Mouse (Mus musculus) telencephalon, adult 2 months (tissue): ENCODE measurements at regions not wholly inside any gene's neighbourhood (a gene's known extent, or its start where the extent isn't known, plus 50 kb on each side); places are given as distances from the start of the nearest gene placed in this dataset.

Experiments used
- DNase-seq: peaks from one replicate; pipeline ENCODE4 v3.0.0-alpha.2; 2011; ENCODE audit warnings: low read depth, low spot score

DNA sequence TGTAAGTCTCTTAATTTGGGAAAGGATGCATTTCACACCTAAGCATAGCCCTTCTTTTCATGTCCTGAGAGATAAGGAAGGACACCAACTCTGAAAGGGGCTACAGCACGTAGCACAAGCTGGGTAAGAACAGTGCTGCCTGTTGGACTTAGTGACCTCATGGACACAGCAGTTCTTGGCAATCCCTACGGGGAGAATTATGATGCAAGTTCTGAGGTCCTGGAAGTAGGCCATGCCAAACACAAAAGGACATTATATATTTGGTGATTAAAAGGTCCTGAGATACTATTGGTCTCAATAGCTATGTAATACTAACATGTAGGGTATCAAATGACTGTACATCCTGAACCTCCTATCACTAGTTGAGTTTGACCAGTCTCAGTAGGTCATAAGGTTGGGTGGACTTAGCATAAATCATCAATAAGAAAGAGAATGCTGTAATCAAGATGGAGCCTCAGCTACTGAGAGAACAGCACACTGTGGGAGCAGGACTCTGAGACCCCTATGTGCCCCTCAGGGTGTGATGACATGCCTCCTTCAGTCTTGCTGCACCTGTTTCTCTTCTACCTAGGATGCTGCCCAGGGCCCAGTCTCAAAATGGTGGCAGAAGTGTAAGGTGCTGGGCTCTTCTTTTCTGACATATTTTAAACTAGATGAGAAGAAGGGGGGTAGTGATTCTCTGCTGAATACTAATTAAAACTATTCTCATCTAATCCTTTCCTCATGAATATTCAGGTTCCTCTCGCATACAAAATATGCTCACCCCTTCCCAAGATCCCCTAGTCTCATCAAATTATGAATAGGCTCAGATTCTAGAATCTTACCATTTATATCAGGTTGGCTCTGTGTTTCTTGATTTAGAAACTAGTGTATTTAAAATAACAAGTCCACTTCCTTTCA lies 277.5 kb upstream of the Camk1g start:
- DNase-seq: no peak

DNA sequence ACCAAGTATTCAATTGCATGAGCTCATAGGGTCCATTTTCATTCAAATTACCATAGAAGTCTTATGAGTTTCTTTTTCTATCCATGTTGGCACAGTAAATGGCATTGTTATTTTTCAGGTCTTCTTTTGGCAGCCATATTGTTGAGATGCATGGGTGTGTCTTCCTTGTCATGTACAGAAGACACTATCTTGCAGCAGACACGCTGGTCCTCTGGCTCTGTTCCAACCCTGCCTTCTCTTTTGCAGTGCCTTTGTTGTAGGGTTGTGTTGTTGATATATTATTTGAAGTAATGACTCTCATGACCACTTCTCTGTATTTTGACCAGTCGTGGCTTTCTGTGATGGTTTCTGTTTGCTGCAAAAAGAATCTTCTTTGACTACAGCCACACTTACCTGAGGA lies 274.4 kb upstream of the Camk1g start:
- DNase-seq: no peak

DNA sequence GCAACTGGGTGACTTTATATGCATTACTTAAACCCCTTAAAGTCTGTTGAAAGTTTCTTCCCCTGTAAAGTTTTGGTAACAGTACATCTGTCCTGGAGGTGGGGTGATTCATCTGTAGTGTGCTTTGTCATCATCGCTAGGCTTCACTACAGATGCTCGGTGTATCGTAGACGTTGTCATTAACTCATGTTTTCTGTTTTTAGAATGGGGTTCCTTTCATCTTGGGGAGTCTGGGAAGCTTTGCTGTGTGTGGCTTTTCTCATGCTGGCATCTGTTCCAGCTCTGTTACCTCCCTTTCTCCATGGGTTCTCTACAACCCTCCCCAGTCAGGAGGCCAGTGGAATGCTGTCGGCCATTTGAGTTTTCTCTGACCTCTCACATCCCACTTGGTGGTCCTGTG lies 266.4 kb upstream of the Camk1g start:
- peak; percentile 76 for DNase-seq

DNA sequence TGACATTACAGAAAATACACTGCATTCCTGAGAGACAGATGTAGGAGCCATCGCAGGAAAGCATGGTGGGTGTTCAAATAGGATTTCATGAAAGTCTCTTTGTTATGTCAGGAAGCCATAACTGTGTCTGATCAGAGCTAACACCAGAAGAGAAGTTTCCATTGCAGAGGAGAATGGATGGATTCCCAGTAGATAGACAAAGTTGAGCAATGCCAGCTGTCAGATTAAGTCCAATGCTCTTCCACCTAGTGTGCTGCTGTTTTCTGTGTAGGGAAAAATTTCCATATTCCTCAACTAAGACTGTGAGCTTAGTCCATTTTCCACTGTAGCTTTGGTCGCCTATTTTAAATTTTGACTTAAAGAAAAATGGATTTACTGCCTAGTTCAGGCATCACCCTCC lies 262.0 kb upstream of the Camk1g start:
- no peak for DNase-seq

DNA sequence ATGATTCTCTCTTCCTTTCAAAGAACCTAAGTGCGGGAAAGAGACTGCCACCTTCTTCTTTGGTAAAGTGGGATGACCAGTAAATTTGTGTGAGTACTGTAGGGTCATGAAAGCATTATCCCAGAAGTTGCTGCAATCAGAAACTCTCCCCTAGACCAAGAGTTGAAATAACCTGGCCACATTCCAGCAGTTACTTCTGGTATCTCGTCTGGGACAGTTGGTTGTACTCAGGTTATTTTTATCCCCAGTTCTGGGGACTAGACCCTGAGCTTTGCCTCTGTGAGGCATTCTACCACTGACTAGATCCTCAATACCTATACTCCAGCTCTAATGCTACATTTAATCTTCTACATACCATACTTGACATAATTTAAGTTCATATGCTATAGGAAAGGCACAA lies 259.8 kb upstream of the Camk1g start:
- no peak for DNase-seq

DNA sequence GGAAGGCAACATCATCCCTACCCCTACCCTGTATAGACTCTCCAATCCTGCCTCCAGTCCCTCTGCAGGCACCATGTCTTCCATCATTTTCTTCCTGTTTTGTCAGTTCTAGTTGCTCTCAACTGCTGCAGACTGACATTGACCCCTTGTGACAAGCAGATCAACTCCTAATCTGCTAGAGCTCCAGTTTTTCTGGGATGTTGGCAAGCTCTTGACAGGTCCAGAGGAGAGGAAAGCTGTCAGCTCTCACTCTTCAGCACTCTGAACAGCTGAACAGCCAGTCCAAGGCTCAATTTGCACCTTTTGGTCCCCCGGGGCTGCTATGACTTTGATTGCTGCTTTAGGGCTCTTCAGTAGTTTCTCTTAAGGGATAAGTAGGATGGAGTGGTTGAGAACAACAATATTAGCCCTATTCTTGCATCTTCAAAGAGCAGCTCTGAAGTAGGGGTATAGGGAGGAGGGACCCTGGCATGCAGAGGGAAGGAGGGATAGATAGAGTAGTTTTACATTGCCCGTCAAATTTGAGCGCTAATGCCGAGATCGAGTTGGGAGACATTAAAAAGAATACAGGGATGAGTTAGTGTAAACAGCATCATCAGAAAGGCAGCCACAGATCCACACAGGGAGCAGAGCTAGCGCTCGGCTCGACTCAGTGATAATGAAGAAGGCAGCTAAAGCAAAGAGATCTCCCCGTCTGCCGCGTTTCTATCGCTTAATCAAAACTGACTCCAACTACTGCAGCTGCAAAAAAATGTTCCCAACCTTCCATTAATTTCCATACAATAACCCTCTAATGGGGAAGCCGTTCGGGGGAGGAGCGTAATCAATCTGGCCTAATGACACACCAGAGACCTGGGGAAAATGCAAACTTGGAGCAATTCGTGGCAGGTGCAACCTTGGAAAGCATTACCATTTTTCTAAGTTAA lies 257.1 kb upstream of the Camk1g start:
- DNase-seq: no peak

DNA sequence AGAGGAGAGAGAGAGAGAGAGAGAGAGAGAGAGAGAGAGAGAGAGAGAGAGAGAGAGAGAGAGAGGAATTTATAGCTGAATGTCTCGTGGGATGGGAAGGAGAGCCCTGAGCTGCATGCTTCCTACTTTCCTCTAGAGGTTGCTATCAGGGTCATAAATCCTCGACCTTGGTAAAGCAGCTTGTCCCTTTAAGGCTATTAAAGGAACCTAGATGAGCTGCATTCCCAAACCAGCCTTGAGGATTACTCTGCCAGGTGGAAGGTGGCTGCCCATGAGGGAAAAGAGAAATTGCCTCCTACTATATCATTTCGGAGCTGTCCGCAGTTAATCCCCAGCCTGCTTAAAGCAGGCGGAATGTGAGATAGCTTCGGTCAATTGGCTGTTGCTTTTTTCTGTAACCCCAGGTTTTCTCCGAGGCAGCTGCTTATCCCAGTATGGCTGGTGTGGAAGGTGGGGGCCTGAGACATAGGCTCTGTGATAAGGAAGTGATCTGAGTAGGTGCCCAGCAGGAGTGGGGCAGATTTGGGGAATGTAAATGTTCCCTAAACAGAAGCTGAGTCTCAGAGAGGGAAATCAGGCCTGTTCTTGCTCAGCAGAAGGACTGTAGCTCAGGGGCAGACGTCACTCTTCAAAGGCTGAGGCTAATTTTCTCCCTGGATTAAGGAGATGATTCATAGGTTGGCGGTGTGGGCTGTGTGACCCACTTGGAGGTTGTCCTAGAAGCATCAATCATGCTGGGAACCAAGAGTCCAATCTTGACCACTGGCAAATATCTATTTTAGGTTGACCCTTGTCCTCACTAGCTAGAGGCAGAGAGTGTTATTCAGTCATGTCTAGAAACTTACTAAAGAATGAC lies 255.2 kb upstream of the Camk1g start:
- no peak for DNase-seq

DNA sequence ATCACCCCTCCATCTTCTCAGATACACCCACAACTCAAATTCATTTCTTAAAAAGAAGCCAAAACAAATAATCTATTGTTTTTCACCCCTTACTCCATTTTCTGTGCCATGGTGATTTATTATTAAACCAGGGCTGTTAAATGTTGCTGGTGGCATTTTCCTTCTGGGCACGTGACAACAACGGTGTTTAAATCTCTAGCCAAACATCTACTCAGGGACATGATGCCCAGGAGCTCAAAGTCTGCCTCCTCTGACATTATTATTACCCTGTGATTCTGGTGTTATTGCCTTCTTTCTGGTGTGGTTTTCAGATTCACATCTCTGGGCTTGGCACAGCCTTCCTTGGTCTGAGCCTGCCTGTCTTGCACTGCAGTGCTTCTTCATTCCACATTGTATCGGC lies 253.5 kb upstream of the Camk1g start:
- no peak for DNase-seq

DNA sequence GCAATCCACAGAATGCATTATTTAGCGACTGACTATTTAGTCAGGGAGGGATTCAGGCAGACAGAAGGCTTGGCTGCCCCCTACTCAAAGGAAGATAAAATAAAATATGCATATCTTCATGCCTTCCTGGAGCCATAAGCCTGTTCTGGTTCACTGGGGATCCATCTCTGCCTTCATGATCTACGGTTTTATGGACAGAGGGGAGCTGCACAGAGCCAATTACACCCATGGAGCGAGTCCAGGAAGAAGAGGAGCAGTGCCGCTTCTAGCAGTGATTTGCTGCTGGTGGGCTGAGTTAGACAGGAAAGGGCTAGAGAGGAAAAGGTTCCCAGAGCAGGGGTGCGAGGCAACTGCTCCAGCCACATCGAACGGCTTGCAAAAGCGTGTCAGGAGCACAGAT lies 248.2 kb upstream of the Camk1g start:
- DNase-seq: no peak

DNA sequence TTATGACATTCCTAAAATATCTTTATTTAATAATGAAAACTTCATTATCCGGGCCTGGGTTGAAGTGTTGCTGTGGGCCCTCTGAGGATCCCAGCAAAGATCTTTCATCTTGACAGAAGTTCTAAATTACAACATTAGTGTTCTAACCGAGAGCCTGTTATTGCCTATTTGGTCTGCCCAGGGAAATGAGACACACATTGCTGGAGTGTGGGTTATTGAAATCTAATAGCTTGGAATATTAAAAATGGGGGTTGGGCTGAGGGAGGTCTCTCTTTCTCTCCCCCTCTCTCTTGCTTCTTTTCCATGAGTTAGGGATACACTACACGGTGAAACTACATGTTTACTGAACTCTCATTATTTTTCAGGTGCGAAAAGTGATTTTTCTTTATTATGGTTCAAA lies 240.4 kb upstream of the Camk1g start:
- DNase-seq: no peak

DNA sequence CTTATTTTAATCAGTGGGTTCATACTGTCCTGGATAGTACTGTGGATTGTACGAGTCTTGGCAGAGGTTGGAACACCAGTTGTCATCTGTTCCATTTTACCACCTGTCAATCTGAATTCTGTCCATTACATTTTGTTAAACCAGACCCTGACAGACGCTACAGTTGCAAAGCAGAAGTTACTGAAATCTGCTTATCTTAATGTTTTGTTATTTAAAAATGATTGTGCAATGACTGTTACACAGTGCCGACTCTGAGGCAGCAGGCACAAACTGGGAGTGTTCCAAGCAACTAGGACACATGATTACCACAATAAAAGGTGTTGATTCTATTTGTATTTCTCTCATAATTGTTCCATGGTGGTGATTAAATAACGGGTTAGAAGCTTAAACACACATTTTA lies 229.8 kb upstream of the Camk1g start:
- no peak for DNase-seq

DNA sequence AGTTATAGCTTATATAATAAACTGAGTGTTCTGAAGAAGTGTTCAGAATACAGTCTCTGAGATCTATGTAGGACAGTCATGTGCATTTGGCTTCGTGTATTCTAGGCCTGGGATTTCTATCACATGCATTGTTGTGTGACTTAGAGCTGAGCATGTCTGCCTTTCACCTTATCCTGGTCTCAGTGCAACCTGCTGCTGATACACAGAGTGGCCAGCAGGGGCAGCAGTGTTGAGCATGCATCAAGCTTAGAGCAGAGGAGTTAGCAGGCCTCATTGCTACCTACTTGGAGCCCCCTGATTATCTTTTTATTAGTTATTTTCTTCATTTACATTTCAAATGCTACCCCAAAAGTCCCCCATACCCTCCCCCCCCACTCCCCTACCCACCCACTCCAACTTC lies 229.1 kb upstream of the Camk1g start:
- no peak for DNase-seq

DNA sequence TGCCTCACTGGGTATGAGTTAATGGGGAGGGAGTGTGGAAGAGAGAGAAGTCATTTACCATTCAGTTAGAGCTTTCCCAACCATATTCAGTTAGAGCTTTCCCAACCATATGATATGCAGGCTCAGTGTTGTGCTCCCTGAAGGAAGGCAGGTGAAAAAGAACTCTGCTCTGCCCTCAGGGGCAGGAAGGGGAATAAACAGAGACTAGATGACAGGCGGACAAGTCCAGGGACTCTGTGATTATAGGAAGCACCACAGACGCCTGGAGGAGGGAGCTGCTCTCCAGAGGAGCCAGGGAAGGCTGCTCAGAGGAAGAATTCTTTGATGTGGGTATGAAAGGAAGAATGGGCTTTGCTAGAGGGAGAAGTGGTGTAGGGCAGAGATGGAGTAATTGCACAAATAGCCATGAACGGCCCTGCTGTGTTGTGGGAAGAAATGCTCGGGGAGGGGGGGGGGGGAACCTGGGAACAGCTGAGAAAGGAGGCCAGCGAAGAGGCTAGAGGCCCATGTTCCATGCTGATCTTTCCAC lies 220.3 kb upstream of the Camk1g start:
- no peak for DNase-seq

DNA sequence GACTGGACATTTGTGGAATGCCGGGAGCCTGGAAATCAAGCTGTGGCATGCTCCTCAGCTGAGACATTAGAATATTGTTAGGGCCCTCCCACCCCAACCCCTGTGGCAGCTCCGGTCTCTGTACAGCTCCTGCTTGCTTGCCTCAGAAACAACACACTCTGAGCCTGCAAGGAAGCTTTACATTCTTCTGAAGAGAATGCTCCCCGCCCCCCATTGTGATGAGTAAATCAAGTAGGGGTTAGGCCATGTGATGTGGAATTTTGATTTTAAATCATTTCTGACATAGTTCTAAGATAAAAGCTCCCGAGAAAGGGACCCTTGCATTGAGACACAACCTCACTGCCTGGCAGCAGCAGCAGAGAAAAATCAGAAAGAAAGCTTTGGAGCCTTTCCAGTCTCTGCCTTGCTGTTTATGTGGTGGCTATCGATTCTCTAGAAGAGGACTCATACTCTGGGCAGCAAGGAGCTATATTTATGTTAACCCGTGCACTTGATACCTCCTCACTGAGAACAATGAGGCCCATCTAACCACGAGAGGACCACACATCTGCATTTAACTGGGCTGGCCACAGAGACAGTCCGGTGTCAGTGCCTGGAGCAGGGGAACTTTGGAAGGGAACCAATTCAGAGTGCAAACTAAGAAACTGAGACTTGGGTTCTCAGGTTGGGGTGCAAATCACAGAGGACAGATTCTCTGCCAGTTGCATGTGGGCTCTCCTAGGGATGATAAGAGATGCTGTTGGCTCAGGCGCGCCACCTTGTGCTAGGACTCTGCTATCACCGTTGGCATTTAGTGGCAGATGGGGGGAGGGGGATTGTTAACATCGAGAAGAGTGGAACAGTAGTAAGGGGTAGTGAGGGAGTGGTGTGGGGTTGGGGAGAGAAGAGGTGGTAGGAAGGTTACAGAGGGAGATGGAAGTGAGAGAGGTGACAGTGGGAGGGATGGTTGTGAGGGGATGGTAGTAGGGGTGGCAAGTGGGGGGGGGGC lies 218.7 kb upstream of the Camk1g start:
- DNase-seq: no peak

DNA sequence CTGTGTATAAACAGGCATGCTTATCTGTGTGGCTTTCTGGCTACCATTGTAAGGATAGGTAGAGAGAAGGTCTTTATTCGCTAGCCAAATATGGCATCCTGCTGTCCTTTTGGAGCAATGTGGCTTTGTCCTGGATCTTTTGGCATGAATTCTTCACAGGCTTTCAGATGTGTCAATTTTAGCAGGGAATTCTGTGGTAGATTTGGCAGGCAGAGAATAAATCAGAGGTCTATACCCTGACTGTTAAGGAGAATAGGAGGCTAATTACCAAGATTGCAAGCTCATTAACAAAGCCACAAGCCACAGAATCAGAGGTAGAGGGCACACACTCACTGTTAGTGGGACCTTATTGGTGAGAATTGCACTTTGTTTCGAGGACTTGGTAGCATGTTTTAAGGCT lies 217.2 kb upstream of the Camk1g start:
- no peak for DNase-seq

DNA sequence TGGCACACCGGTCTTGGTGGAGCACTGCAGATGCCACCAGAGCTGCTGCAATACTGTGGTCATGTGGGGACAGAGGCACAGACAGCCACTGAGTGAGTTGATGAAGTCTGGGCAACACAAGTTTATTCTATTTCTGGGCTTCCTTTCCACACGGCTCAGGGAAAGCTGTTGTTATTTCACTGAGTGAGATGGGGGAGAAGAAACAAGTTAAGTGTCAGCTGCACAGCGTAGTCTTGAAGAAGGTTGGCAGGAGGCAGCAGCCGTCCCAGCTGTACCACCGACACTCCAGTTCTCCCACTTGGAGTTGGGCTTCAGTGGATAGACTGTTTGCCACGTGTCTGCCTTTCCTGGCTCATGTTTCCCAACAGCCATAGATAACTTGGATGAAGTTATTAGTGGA lies 216.8 kb upstream of the Camk1g start:
- peak; percentile 95 for DNase-seq

DNA sequence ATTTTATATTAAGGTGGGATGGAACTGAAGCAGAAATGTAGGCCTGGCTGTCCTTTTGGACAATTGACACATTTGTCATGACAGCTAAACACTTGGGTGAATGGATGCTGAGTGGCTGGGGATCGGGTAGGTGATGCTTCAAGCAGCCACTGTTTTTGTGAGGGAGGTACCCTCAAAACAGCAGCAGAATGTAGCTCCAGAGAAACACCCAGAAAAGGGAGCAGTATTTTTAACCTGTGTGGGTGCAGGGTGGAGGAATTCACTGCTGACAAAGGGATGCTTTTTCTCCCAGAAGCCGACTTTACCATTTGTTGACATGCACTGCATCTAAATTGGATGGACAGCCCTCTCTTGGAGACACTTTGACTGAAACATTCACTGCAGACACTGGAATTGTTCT lies 213.7 kb upstream of the Camk1g start:
- peak; percentile 65 for DNase-seq

DNA sequence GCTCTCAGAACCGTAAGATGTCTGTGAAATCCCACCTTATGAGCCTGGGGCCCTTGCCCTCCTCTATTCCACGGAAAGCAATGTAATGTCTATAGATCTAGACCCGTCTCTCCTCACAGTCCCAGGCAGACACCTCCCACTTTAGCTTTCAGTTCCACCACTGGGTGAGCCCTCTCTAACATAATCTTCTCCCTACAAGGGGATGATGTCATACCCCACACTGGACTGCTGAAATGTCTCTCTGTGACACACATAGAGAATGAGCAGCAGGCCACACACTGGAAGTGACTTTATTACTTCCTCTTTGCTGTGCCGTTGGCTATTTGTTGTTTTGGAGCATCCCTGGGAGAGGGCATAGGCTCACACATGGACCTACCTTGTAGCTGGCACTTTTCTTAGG lies 210.3 kb upstream of the Camk1g start:
- no peak for DNase-seq

DNA sequence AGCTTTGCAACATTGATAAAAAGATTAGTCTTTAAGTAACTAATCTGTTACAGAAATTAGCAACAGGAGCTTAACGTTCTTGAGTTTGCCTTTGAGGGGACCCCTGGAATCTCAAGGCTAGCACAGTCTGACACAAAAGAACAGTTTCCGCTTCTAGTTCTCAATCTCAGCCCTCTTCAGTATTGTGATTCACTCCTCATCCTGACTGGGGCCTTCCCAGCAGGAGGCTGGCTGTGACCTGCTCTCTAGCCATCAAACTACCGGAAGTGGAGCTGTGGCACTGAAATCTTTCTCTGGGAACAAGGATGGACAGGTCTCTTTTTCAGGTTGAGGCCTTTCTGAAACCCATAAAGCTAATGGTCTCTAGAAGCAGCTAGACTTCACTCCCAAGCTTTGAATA lies 209.6 kb upstream of the Camk1g start:
- no peak for DNase-seq

DNA sequence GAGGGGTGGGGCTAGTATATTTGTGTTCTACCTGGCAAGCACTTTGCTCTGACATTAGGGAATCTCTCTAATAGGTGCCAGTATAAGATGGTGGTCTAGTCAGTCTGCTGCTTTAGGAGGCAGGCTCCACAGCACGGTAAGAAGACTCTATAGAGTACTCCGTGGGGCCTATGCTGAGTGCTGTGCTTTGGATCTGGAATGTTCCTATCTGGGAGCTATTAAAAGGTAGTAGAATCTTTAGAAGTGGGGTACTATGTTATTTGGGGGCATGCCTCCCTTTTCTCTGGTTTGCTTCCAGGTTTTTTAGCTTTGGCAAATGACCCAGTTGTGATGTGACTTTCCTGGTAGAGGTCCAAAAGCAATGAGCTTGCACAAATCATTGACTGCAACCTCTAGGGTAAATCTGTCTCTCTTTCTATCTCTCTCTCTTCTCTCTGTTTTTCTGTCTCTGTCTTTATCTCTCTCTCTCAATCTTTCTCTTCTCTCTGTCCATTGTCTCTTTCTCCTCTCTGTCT lies 208.6 kb upstream of the Camk1g start:
- no peak for DNase-seq
